Mouse (Mus musculus): ENCODE results near the gene Rplp0. TPM values are rescaled to one million over a fixed set of nuclear protein-coding genes. Genes with fewer than 3 reads are reported as not detected.
A peak's percentile ranks its signal among the peaks of the same experiment; 100 is the strongest.

Gene Rplp0
- polyA plus RNA-seq (2015; fragmentation: Nextera tagmentation; extraction: Ambion mirVana): 1,506 and 1,615 TPM in 2 replicates

GRCm38 (mm10) chr5:115559237-115560101 is at the start of gene Rplp0:
TSS of gene Rplp0 (plus strand) at chr5:115559467.
- peaks cover 14% of the 10 kb centered on the region for H3K4me1 ChIP-seq (ENCODE audit: control insufficient read depth, insufficient read depth, low read length)
- H3K9ac ChIP-seq (ENCODE audit: low read depth, low read length): peak within 1 kb of the TSS; percentile 93
- peak within 1 kb of the TSS; percentile 70 for H3K4me3 ChIP-seq (ENCODE audit: low read length)
- H3K4me2 ChIP-seq (ENCODE audit: low read depth, low read length): peak within 1 kb of the TSS; percentile 85
- under 1% methylated on average over 77 of the region's 78 CpGs for WGBS
- H3K27me3 ChIP-seq (replicated peaks; ENCODE audit: control insufficient read depth, insufficient read depth, low read length): no peaks in the 10 kb centered on the region
- no peaks in the 10 kb centered on the region for H3K9me3 ChIP-seq (ENCODE audit: control insufficient read depth, low read length)
- H3K36me3 ChIP-seq (ENCODE audit: control insufficient read depth, insufficient read depth, low read length): peaks cover 8% of the 10 kb centered on the region; the same call in 1 of the 2 replicates
- H3K27ac ChIP-seq (ENCODE audit: low read length): peak within 1 kb of the TSS; percentile 65
- ATAC-seq: peak; percentile 97

- no peaks in the 10 kb centered on the region for H3K9me3 ChIP-seq (ENCODE audit: control insufficient read depth, low read length)
Measured at GRCm38 (mm10) chr5:115509790-115510689, 49.2 kb upstream of the Rplp0 start.

GRCm38 (mm10) chr5:115512375-115512774 is 46.9 kb upstream of the Rplp0 start:
- WGBS: 91% methylated on average over 7 of the region's 7 CpGs
- ATAC-seq: no peak
- H3K36me3 ChIP-seq (ENCODE audit: control insufficient read depth, insufficient read depth, low read length): no peaks in the 10 kb centered on the region

More at GRCm38 (mm10) chr5:115509790-115510689, 49.2 kb upstream of the Rplp0 start:
- Histone ChIP-seq H3K4me1 (ENCODE audit: control insufficient read depth, insufficient read depth, low read length) (peaks cover 49% of the 10 kb centered on the region), H3K9ac (ENCODE audit: low read depth, low read length) (peak overlapping the region; percentile 96), H3K36me3 (ENCODE audit: control insufficient read depth, insufficient read depth, low read length) (no peaks in the 10 kb centered on the region), H3K27me3 (replicated peaks; ENCODE audit: control insufficient read depth, insufficient read depth, low read length) (no peaks in the 10 kb centered on the region), H3K27ac (ENCODE audit: low read length) (peak overlapping the region; percentile 65), H3K4me3 (ENCODE audit: low read length) (peak overlapping the region; percentile 89; the same call in 1 of the 2 replicates), H3K4me2 (ENCODE audit: low read depth, low read length) (peak overlapping the region; percentile 89)
- ATAC-seq: no peak
- WGBS: 70% methylated on average over 15 of the region's 15 CpGs

GRCm38 (mm10) chr5:115513246-115513645 is 46.0 kb upstream of the Rplp0 start:
- Histone ChIP-seq H3K36me3 (ENCODE audit: control insufficient read depth, insufficient read depth, low read length) (no peaks in the 10 kb centered on the region), H3K9me3 (ENCODE audit: control insufficient read depth, low read length) (no peaks in the 10 kb centered on the region), H3K27ac (ENCODE audit: low read length) (no peak overlapping the region), H3K9ac (ENCODE audit: low read depth, low read length) (no peak overlapping the region), H3K4me3 (ENCODE audit: low read length) (no peak overlapping the region), H3K4me1 (ENCODE audit: control insufficient read depth, insufficient read depth, low read length) (peaks cover 49% of the 10 kb centered on the region), H3K27me3 (replicated peaks; ENCODE audit: control insufficient read depth, insufficient read depth, low read length) (no peaks in the 10 kb centered on the region), H3K4me2 (ENCODE audit: low read depth, low read length) (no peak overlapping the region)
- no peak for ATAC-seq
- WGBS: 93% methylated on average over 14 of the region's 14 CpGs

More at GRCm38 (mm10) chr5:115512375-115512774, 46.9 kb upstream of the Rplp0 start:
- Histone ChIP-seq H3K4me3 (ENCODE audit: low read length) (no peak overlapping the region), H3K27me3 (replicated peaks; ENCODE audit: control insufficient read depth, insufficient read depth, low read length) (no peaks in the 10 kb centered on the region), H3K9ac (ENCODE audit: low read depth, low read length) (no peak overlapping the region), H3K4me1 (ENCODE audit: control insufficient read depth, insufficient read depth, low read length) (peaks cover 58% of the 10 kb centered on the region), H3K9me3 (ENCODE audit: control insufficient read depth, low read length) (no peaks in the 10 kb centered on the region), H3K4me2 (ENCODE audit: low read depth, low read length) (no peak overlapping the region), H3K27ac (ENCODE audit: low read length) (no peak overlapping the region)

GRCm38 (mm10) chr5:115513721-115514120 is 45.5 kb upstream of the Rplp0 start:
- Histone ChIP-seq H3K9me3 (ENCODE audit: control insufficient read depth, low read length) (no peaks in the 10 kb centered on the region), H3K4me1 (ENCODE audit: control insufficient read depth, insufficient read depth, low read length) (peaks cover 44% of the 10 kb centered on the region), H3K36me3 (ENCODE audit: control insufficient read depth, insufficient read depth, low read length) (no peaks in the 10 kb centered on the region), H3K9ac (ENCODE audit: low read depth, low read length) (no peak overlapping the region), H3K27me3 (replicated peaks; ENCODE audit: control insufficient read depth, insufficient read depth, low read length) (no peaks in the 10 kb centered on the region), H3K4me2 (ENCODE audit: low read depth, low read length) (no peak overlapping the region), H3K27ac (ENCODE audit: low read length) (no peak overlapping the region), H3K4me3 (ENCODE audit: low read length) (no peak overlapping the region)
- ATAC-seq: no peak
- 90% methylated on average over 16 of the region's 16 CpGs for WGBS

- H3K4me2 ChIP-seq (ENCODE audit: low read depth, low read length): peak overlapping the region; percentile 9; the same call in 1 of the 2 replicates
- peaks cover 42% of the 10 kb centered on the region for H3K4me1 ChIP-seq (ENCODE audit: control insufficient read depth, insufficient read depth, low read length)
- H3K27ac ChIP-seq (ENCODE audit: low read length): peak overlapping the region; percentile 86
- no peaks in the 10 kb centered on the region for H3K27me3 ChIP-seq (replicated peaks; ENCODE audit: control insufficient read depth, insufficient read depth, low read length)
- H3K9ac ChIP-seq (ENCODE audit: low read depth, low read length): peak overlapping the region; percentile 34
- 78% methylated on average over 6 of the region's 6 CpGs for WGBS
- H3K9me3 ChIP-seq (ENCODE audit: control insufficient read depth, low read length): no peaks in the 10 kb centered on the region
- 0 out of 2 replicates have a peak, but pooled peaks have one; percentile 7 for ATAC-seq
- no peak overlapping the region for H3K4me3 ChIP-seq (ENCODE audit: low read length)
- no peaks in the 10 kb centered on the region for H3K36me3 ChIP-seq (ENCODE audit: control insufficient read depth, insufficient read depth, low read length)
Measured at GRCm38 (mm10) chr5:115514346-115514745, 44.9 kb upstream of the Rplp0 start.

GRCm38 (mm10) chr5:115514896-115515587 is 44.2 kb upstream of the Rplp0 start:
- peak overlapping the region; percentile 86 for H3K27ac ChIP-seq (ENCODE audit: low read length)
- H3K9me3 ChIP-seq (ENCODE audit: control insufficient read depth, low read length): no peaks in the 10 kb centered on the region
- 35% methylated on average over 20 of the region's 20 CpGs for WGBS
- H3K36me3 ChIP-seq (ENCODE audit: control insufficient read depth, insufficient read depth, low read length): no peaks in the 10 kb centered on the region
- peaks cover 39% of the 10 kb centered on the region for H3K4me1 ChIP-seq (ENCODE audit: control insufficient read depth, insufficient read depth, low read length)
- peak overlapping the region; percentile 22 for H3K4me2 ChIP-seq (ENCODE audit: low read depth, low read length)
- ATAC-seq: peak; percentile 53
- H3K9ac ChIP-seq (ENCODE audit: low read depth, low read length): peak overlapping the region; percentile 55
- 0 out of 2 replicates have a peak overlapping the region, but pooled peaks have one; percentile 12 for H3K4me3 ChIP-seq (ENCODE audit: low read length)
- no peaks in the 10 kb centered on the region for H3K27me3 ChIP-seq (replicated peaks; ENCODE audit: control insufficient read depth, insufficient read depth, low read length)

- no peaks in the 10 kb centered on the region for H3K27me3 ChIP-seq (replicated peaks; ENCODE audit: control insufficient read depth, insufficient read depth, low read length)
- ATAC-seq: no peak
- H3K27ac ChIP-seq (ENCODE audit: low read length): peak overlapping the region; percentile 86
- WGBS: 75% methylated on average over 32 of the region's 32 CpGs
- H3K4me2 ChIP-seq (ENCODE audit: low read depth, low read length): no peak overlapping the region
- H3K36me3 ChIP-seq (ENCODE audit: control insufficient read depth, insufficient read depth, low read length): no peaks in the 10 kb centered on the region
- no peak overlapping the region; the same call in 1 of the 2 replicates for H3K9ac ChIP-seq (ENCODE audit: low read depth, low read length)
- no peaks in the 10 kb centered on the region for H3K9me3 ChIP-seq (ENCODE audit: control insufficient read depth, low read length)
- no peak overlapping the region for H3K4me3 ChIP-seq (ENCODE audit: low read length)
- peaks cover 48% of the 10 kb centered on the region for H3K4me1 ChIP-seq (ENCODE audit: control insufficient read depth, insufficient read depth, low read length)
Measured at GRCm38 (mm10) chr5:115516081-115516907, 43.0 kb upstream of the Rplp0 start.
